Mouse (Mus musculus): Measurements from ENCODE around the gene Gm7029.
A peak's percentile ranks its signal among the peaks of the same experiment; 100 is the strongest.
"Not testable (repeated sequence)": the region's sequence is repeated elsewhere in the genome, so short reads cannot be mapped to it uniquely, and the experiment has no call there.

The Gm7029 gene

GRCm38 (mm10) chr17:33892429-33892828 is 18.8 kb downstream of the Gm7029 start:
- no peak for DNase-seq

DNA sequence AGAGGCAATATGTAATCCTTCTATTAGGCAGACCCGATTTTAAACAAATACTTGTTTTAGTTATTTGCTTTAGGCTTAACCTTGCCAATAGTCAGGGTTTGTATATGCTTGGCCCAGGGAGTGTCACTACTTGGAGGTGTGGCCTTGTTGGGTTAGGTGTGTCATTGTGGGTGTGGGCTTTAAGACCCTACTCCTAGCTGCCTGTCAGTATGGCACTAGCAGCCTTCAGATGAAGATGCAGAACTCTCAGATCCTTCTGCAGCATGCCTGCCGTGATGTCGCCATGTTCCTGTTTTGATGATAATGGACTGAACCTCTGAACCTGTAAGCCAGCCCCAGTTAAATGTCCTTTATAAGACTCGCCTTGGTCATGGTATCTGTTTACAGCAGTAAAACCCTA is 19.4 kb downstream of the Gm7029 start:
- DNase-seq: not testable (repeated sequence)

DNA sequence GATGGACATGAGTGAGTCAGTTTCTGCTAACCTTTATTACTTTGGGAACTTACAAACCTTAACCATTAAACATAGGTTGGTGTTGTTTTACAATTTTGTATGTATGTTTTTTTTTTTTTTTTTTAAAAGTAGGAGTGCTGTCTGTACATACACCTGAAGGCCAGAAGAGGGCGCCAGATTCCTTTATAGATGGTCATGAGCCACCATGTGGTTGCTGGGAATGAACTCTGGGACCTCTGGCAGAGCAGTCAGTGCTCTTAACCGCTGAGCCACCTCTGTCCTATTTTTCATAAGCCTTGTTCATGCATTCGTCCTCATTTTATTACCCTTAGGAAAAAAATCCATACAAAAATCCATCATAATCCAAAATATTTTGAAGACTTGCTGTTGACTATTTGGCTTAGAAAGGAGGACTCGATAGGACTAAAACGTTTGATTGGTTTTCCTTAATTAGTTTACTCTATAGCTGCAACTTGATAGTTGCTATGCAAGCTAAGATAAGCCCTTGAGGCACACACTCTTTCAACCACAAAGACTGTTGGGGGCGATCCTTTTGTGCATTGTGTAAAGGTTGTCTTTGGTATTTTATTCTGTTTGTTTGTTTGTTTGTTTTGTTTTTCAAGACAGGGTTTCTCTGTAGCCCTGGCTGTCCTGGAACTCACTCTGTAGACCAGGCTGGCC is 23.6 kb downstream of the Gm7029 start:
- DNase-seq: no peak

- DNase-seq: not testable (repeated sequence)
These were observed 24.6 kb downstream of the Gm7029 start for GRCm38 (mm10) chr17:33898193-33898592.

DNA sequence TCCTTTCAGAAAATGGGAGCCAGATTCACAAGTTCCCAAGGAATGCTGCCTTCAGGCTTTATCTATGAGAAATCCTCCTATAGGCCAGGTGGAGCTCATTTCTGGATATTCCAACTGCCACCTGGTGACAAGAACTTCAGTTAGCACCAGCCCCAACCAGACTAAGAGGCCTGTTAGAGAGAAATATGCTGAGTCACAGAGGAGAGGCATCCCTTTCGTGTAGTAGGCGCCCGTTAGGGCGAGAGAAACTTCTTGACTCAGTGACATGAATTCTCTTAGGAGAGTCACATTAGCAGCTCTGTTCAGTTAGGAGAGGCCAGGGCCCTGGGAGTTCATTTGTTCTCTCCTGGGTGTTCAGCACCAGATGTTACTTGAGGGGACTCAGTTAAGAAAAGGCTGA is 26.0 kb downstream of the Gm7029 start:
- DNase-seq: no peak

DNA sequence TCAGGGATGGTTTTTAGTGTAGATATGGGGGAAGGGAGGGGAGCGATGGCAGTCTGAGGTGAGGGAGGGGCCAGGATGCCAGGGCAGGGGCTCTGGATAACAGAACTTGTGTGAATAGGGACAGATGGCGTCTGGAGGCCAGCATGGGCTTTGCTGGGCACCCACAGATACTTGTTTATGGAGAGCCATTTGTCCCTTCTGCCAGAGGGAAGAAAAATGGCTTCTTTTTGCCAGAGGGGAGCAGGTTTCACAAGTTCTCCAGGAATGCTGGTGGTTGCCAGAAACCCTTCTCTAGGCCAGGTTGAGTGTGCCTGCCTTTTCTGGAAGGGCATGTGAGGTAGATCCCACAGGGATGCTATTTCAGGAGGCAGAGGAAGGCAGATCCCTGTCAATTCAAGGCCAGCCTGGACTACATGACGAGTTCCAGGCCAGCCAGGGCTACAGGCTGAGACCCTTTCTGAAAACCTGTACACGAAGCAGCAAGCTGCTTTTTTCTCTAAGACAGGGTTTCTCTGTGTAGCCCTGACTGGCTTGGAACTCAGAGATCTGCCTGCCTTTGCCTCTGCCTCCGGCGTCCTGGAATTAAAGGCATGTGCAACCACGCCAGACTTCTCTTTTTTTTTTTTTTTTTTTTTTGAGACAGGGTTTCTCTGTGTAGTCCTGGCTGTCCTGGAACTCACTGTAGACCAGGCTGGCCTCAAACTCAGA is 26.8 kb downstream of the Gm7029 start:
- DNase-seq: no peak

DNA sequence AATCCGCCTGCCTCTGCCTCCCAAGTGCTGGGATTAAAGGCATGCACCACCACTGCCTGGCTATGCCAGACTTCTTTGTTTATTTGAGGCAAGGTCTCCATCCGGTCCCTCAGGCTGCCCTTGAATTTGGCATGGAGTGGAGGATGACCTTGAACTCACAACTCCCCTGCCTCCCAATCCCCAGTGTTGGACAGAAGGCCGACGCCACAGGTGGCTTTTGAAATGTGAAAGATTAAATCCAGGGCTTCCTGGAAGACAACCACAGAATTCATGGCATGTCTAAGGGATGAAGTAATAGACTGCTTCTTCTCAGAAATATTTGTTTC is 27.3 kb downstream of the Gm7029 start:
- no peak for DNase-seq

- no peak for DNase-seq
These were observed 28.0 kb downstream of the Gm7029 start for GRCm38 (mm10) chr17:33901653-33902052.

- no peak for DNase-seq
These were observed 28.4 kb downstream of the Gm7029 start for GRCm38 (mm10) chr17:33902079-33902478.

DNA sequence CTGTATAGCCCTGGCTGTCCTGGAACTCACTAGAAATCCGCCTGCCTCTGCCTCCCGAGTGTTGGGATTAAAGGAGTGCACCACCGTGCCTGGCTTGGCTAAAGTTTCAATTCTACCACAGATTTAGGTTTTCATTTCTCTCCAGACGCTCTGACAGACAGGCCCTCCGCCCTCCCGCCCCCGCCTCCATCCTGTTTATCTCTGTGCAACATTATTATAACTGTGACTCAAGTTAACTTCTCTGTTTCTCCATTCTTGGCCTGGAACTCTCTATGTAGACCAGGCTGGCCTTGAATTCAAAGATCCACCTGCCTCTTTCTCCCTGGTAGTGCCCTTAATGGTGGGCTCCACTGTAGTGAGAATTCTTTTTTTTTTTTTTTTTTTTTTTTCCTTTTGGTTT is 28.9 kb downstream of the Gm7029 start:
- no peak for DNase-seq

- DNase-seq: not testable (repeated sequence)
These were observed 30.4 kb downstream of the Gm7029 start for GRCm38 (mm10) chr17:33903911-33904651.

- DNase-seq: not testable (repeated sequence)
These were observed 31.2 kb downstream of the Gm7029 start, which contains the start of gene Platr17 for GRCm38 (mm10) chr17:33904835-33905234. TSS of gene Platr17 (plus strand) at chr17:33905135.

GRCm38 (mm10) chr17:33908331-33909076 is 34.9 kb downstream of the Gm7029 start:
- DNase-seq: peak in 1 of 2 experiments; percentile 49

DNA sequence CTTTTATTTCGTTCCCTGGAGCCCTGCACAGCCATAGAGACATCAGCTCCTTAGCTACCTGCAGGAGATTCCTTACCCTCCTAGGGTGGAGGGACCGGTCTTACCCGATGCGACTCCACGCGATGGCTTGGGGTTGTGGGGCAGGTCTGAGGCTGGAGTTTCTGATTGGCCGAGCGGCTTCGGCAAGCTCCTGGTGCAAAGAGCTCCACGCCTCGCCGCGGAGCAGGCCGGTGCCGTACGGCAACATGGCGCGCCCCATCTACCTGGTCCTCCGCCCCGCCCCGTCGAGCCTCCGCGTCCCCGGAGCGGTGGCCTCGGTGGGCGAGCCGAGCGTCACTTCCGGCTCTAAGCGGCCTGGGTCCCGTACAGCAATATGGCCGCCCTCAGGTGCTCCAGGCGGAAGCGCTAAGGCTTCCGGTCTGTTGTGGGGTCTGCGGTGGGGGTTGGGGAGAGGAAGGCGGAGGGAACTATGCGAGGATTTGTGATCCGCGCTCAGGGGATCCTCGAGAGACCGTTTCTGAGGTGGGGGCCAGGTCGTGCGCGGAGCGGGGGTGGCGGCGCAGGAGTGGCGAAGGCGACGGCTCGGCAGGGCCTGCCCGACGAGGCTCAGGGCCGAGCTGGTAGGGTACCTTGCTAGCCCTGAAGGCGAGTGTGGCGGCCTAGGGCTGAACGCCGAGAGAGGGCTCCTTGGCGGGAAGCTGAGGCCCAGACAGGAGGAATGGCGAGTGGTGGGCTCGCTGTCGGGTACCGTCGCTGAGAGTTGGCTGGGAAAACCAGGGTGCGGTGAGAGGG is 35.6 kb downstream of the Gm7029 start, which contains the start of gene Daxx:
TSS of gene Daxx (plus strand) at position 338 of the 792 bp plus-strand sequence.
- peak; percentile 98 for DNase-seq

DNA sequence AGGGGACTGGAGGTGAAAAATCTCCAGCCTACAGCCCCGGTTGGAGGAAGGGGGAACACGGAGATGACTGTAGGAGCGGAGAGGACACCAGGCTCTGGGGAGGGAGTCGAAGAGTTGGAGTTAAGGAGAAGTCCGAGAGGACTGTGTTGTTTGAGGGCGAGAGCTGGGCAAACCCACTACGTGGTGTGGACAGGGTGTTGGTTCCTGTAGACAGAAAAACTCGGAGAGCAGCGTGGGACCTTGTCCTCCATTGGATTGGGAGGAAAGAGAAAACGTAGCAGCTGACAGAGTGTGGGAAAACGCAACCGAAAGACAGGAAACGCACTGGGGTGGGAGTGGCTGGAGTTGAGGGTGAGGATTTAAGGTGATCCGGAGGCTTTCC is 36.2 kb downstream of the Gm7029 start:
- peak in 1 of 2 experiments; percentile 55 for DNase-seq

GRCm38 (mm10) chr17:33910346-33911051 is 36.9 kb downstream of the Gm7029 start:
- DNase-seq: no peak

- DNase-seq: no peak
These were observed 37.6 kb downstream of the Gm7029 start for GRCm38 (mm10) chr17:33911052-33911812.

- no peak for DNase-seq
These were observed 38.3 kb downstream of the Gm7029 start for GRCm38 (mm10) chr17:33911813-33912414.

GRCm38 (mm10) chr17:33913264-33913663 is 39.6 kb downstream of the Gm7029 start:
- no peak for DNase-seq

GRCm38 (mm10) chr17:33913905-33914304 is 40.3 kb downstream of the Gm7029 start:
- no peak for DNase-seq
